Mouse (Mus musculus) splenic B cell, adult 2 months (primary cell): ENCODE results near the gene Plekhj1.

Experiments used
- DNase-seq: peaks from one replicate; pipeline ENCODE4 v3.0.0-alpha.2; 2011; ENCODE audit warnings: low read depth, low spot score
- H3K27me3 ChIP-seq: 2 replicates; pipeline ENCODE4 v1.6.1; 2012; ENCODE audit warnings: mild to moderate bottlenecking, low read length, moderate library complexity, mixed read lengths; ENCODE audit not compliant: control insufficient read depth, poor library complexity, insufficient read depth, severe bottlenecking
- H3K36me3 ChIP-seq: 2 replicates; pipeline ENCODE4 v1.6.1; 2012; ENCODE audit warnings: mild to moderate bottlenecking, low read length, moderate library complexity, mixed read lengths; ENCODE audit not compliant: control insufficient read depth, poor library complexity, insufficient read depth, severe bottlenecking

The Plekhj1 gene

DNA sequence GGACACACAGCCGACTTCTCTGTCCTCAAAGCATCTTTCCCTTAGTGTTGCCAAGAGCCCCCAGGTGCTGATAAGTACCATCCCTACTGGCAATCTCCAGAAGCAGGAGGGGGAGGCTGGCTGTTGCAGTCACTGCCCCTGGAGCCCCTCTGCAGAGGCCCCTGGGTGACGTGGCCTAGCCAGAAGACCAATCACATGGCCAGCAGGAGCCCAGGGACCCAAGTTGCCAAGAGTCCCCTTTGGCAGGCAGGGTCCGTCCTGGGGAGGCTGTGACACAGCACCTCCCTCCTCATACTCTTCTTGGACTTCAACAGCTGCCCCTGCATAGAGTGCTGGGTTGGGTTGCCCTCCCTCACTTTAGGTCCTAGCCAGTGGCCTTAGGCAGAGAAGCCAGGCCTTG is 4.6 kb upstream of the Plekhj1 start:
- Histone ChIP-seq H3K27me3 (no peaks in the 10 kb centered on the region), H3K36me3 (peaks cover 5% of the 10 kb centered on the region)
- no peak for DNase-seq

DNA sequence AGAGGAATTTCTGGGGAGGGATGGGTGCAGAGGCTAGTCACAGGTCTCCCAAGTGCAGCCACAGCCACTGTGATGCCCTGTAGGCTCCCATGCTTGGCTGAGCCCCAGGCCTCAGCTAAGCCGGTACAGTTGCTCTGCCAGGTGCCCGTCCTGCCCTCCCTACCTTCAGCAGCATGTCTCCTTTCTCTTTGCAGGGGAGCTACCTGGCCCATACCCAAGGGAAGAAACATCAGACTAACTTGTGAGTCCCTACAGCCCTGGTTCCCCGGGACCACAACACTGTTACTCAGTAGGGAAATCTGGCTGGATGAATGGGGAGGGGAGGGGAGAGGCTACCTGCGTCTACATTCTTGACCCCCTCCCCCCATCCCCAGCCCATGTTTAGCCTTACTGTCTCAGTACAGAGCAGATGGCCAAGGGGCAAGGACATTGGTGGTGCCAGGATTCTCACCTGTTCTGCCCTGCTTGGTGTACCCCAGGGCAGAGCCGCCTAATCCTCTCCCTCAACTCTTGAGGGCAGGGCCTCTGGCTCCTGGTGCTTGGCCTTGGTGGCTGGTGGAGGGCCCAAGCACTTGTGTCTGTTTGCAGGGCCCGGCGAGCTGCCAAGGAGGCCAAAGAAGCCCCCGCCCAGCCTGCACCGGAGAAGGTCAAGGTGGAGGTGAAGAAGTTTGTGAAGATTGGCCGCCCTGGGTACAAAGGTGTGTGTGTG is 3.9 kb upstream of the Plekhj1 start:
- no peak for DNase-seq
- Histone ChIP-seq H3K27me3 (no peaks in the 10 kb centered on the region), H3K36me3 (peaks cover 5% of the 10 kb centered on the region)

DNA sequence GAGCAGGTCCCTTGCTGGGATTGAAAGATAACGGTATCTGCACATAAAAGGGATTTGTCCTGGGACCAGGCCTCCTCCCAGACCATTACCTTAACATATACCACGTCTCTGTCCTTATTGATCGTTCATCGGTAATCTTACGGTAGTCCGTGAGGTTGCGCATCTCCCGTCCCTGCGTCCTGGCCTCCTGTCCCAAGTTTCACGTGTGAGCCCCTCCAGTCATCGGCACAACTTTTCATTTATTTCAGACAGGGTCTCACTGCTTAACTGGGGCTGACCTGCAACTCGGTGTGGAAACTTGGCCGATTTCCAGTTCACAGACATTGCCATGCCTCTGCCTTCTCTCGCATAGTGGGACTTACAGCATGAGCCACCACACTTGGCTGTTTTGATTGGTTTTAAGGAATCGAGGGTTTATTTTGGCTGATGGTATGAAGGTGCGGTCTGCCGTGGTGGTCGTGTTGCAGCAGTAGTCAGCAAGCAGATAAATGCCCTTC is 692 bp upstream of the Plekhj1 start:
- no peaks in the 10 kb centered on the region for H3K27me3 ChIP-seq
- peak; percentile 37 for DNase-seq
- H3K36me3 ChIP-seq: peaks cover 5% of the 10 kb centered on the region

DNA sequence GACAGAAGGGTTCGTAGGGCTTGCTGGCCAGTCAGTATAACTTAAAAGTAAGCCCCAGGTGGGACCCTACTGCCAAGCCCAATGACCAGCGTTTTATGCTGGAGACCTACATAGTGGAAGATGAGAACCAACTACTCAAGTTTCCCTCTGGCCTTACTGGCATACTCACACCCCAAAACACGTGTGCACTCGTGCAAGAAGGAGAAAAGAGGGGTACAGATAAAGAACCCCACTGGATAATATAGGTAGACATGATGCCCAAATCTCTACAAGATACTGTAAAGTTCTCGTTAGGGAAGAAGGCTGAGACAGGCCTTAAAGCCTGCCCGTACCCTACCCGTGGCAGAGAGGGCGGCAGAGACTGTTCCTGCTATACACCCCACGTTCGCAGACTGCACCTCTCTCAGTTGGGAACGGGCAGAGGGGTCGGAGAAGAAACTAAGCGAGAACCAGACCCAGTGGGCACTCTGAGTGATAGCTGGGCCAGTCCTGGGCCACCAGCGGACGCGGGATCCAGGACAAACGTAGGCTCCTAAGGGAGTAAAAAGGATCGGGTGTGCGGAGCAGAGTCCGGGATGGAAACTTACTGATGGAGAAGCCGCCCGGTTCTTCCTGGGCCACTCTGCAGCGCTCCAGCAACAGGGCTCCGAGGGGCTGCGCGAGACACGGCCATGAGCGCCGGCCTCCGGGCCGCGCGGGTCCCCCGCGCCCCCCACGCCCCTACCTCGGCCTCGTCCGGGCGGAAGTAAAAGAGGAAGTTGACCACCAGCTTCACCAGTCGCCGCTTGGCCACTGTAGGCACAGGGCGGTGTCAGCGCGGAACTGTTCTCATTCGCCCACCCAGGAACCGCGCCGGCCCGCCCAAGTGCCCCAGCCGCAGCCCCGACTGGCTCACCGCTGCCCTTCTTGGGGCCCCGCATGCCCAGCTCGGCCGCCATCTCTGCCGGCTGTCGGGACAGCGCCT is 958 bp downstream of the Plekhj1 start:
- DNase-seq: peak; percentile 38
- Histone ChIP-seq H3K36me3 (peaks cover 2% of the 10 kb centered on the region), H3K27me3 (no peaks in the 10 kb centered on the region)

DNA sequence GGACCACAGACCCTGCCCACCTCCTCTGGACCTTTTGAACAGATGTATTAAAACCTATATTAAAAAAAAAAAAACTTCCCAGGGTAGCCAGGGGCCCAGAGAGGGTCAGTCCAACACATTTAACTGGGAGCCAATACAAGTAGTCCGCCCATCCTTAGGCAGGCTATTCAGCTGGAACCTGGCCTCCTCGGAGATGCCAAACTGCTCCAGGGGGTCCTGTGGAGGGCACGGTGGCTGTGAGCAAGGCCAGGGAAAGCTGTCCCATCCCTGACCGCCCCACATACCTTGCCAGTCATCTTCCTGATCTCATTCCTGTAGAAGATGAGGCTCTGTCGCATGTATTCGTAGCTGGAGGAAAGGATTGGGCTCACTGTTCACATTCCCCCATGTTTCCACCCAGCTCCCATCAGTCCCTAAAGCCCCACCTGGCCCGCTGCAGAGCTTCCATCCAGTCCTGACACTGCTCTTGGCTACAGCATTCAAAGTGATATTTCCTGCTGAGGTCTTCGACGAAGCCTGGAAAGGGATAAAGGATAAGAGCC is 2.0 kb downstream of the Plekhj1 start:
- DNase-seq: no peak
- no peaks in the 10 kb centered on the region for H3K27me3 ChIP-seq
- H3K36me3 ChIP-seq: peaks cover 3% of the 10 kb centered on the region; the same call in 1 of the 2 replicates

DNA sequence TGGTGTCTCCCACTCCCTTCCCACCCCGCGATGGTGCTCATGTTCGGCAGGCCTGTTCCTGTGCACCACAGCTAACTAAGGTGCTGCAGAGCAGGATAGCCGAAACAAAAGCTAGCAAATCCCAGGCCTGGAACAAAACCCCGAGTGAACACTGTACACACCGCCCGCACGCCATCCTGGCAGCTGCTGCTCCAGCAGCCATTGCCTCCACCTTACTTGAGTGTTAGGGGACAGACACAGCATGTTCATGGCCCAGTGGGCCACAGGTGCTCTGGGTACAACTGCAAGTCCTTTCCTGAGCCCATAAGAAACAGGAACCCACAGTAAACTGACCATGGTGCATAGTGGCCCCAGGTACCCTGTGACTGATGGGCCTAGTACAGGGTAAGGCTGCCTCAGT is 3.7 kb downstream of the Plekhj1 start:
- DNase-seq: no peak
- H3K36me3 ChIP-seq: peaks cover 5% of the 10 kb centered on the region
- H3K27me3 ChIP-seq: no peaks in the 10 kb centered on the region

DNA sequence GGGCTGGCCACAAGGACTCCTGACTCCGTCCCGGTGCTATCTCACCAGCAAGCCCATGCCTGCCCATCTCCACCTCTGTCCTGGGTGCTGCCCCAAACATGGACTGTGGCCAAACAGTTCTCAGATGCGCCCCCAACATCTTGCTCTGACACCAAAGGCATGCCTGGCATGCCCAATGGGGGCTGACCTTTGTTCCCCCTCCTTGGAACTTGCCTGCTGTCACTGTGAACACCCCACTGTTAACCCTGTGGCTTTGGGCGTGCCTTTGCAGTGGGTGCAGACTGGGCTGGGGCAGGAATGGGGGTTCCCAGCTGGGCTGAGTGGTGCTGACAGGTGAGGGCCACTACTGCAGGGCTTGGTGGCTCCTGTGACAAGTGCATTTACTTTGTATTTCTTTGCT is 4.6 kb downstream of the Plekhj1 start:
- DNase-seq: no peak

DNA sequence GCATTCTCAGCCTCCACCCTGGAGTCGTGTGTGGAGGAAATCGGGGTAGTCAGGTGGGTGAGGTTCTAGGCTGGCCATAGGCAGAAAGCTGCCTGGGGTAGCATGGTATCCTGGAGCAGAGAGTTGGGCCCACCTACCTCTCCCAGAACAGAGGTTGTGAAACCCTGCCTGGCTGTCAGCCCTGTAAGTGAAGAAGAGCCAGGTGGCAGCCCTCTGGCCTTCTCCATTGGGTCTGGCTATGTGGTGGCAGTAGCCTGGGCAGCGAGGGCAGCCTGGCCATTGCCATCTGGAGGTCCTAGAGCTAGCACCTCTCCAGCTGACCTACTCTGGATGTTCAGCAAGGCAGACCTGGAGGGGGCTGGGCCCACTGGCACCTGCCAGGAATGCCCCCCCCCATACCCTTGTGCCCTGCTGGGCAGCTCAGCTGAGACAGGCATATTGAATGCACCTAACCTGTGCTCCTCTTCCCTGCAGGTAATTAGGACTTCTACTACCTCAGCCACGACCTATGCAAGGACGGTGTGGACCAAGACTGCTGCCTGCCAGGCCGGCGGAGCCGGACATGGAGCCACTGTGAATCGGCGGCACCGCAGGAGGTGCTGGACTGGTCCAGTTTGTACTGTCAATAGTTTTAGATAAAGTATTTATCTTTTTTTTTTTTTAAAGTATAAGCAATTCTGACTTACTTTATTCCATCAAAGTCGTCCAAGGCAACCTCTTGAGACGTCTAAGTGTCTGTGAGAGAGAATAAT is 5.2 kb downstream of the Plekhj1 start:
- no peaks in the 10 kb centered on the region for H3K27me3 ChIP-seq
- H3K36me3 ChIP-seq: peaks cover 7% of the 10 kb centered on the region
- no peak for DNase-seq

More for the DNA sequence above, 4.6 kb downstream of the Plekhj1 start:
- no peaks in the 10 kb centered on the region for H3K27me3 ChIP-seq
- H3K36me3 ChIP-seq: peaks cover 7% of the 10 kb centered on the region

DNA sequence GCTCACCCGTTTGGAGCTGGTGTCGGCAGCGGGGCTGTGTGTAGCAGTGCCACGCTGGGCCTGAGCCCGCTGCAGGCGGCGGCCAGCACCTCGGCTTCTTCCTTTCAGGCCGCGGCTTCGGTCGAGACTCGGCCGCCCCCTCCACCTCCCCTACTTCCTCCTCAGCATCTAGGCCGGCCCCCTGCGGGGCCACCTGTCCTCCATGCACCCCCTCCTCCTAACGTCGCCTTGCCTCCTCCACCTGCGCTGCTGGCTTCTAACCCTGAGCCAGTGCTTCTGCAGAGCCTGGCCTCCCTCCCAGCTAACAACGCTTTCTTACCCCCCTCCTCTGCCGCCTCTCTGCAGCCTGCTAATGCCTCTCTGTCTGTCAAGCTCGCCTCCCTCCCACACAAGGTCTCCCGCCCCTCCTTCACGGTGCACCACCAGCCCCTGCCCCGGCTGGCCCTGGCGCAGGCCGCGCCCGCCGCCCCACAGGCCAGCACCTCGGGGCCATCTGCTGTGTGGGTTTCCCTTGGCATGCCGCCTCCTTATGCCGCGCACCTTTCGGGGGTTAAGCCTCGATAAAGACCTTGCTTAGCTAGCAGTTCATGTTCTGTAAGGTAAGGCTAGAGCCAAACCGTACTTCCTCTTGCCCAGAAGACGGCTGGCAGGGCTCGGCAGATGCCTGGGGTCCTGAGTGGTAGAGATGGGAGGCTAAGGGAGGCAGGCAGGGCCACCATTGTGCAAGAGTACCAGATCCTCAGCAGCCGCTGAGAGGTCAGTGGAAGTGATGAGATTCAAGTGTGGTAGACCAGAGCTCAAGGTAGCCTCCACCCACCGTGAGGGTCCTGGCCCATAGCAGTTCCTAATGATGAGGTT is 6.0 kb downstream of the Plekhj1 start:
- no peak for DNase-seq
- H3K36me3 ChIP-seq: peaks cover 7% of the 10 kb centered on the region
- no peaks in the 10 kb centered on the region for H3K27me3 ChIP-seq

DNA sequence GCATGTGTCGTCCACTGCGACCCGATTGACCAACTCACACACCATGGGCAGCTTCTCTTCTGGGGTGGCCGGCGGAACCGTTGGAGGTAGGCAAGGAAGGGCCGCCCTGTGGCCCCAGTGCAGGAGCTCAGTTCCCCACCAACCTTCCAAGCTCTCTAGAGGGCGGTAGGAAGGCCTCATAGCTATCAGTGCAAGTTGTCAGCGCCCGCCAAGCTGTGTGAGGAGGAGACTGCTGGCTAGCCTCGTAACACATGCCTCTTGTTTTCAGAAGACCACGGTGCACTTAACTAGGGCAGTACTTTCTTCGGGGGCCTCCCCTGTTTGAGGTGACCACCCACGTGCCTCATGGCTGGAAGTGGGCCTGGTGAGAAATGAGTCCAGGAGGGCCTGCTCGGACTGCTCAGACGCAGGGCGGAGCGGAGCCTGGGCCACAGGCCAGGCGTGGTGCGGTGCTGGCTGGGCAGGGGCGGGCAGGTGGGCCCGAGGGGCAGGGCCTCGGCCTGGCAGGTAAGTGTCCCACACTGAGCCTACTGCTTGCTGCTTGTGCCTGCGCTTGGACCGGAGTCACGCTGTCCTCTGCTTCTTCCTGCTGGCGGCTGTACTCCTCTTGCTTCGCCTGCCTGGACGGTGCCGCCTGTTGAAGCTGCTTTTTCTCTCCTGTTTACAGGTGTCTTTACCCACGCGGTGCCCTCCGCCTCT is 6.8 kb downstream of the Plekhj1 start:
- no peak for DNase-seq
- no peaks in the 10 kb centered on the region for H3K27me3 ChIP-seq
- H3K36me3 ChIP-seq: peaks cover 7% of the 10 kb centered on the region

DNA sequence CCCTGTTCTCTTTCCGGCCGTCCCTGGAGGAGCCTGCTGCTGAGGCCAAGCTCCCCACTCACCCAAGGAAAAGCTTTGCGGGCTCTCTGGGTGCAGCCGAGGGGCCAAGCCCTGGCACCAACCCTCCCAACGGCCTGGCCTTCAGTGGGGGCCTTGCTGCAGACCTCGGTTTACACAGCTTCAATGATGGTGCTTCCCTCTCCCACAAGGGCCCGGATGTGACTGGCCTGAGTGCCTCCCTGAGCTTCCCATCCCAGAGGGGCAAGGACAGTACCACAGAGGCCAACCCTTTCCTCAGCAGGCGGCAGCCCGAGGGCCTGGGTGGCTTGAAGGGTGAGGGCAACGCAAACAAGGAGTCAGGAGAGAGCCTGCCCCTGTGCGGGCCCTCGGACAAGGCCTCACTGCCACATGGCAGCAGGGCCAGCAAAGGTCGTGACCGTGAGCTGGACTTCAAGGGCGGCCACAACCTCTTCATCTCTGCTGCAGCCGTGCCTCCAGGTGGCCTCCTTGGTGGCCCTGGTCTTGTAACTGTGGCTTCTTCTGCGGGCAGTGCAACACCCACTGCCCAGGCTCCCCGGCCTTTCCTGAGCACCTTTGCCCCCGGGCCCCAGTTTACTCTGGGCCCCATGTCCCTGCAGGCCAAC is 7.5 kb downstream of the Plekhj1 start:
- Histone ChIP-seq H3K36me3 (peaks cover 7% of the 10 kb centered on the region), H3K27me3 (no peaks in the 10 kb centered on the region)
- no peak for DNase-seq

DNA sequence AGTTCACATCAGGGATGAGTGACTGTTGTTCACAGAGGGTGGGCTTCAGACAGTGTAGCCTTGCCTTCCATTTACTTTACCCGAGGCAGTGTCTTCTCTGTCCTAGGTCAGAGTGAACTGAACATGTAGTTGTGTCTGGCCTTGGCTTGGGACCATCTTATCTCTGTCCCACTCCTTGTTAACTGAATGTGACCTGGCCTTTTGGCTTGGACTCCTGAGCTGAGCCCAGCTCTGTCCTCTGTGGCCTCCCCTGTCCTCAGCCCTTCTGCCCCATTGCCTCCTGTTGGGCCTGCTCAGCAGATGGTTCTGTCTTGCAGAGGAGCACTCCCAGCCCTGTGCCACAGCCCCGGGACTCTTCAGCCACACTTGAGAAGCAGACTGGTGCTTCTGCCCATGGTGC is 10.9 kb downstream of the Plekhj1 start:
- DNase-seq: no peak
- no peaks in the 10 kb centered on the region for H3K27me3 ChIP-seq
- peaks cover 11% of the 10 kb centered on the region for H3K36me3 ChIP-seq

DNA sequence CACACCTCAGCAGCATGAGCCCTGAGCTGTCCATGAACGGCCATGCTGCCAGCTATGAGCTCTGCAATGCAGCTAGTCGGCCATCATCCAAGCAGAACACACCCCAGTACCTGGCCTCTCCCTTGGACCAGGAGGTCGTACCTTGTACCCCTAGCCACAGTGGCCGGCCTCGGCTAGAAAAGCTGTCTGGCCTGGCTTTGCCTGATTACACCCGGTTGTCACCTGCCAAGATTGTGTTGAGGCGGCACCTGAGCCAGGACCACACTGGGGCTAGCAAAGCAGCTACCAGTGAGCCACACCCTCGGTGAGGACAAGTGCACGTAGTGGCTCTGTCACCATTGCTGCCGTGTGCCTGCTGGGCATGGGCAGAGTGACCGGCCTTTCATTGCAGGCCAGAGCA is 12.5 kb downstream of the Plekhj1 start:
- H3K36me3 ChIP-seq: peaks cover 11% of the 10 kb centered on the region
- H3K27me3 ChIP-seq: no peaks in the 10 kb centered on the region
- no peak for DNase-seq
